Mouse (Mus musculus) liver, embryonic 15.5 days (tissue): Measurements from ENCODE around the gene Rack1. TPM values are rescaled to one million over a fixed set of nuclear protein-coding genes. Genes with fewer than 3 reads are reported as not detected.
"Not testable (repeated sequence)": the region's sequence is repeated elsewhere in the genome, so short reads cannot be mapped to it uniquely, and the experiment has no call there.

Experiments used
- ATAC-seq: fragments of 200-750 bp; cut with Nextera tagmentation; 2 replicates; pipeline ENCODE4 v1.8.0; 2017; ENCODE audit warnings: moderate number of reproducible peaks, mild to moderate bottlenecking, moderate library complexity; ENCODE audit not compliant: insufficient read depth
- H3K27ac ChIP-seq: fragments of 300-500 bp; sonication (generic); replicated peaks from 2 replicates; pipeline ENCODE4 v1.5.1; 2015; ENCODE audit warnings: mild to moderate bottlenecking, inconsistent platforms
- H3K27me3 ChIP-seq: fragments of 300-500 bp; sonication (generic); 2 replicates; pipeline ENCODE4 v1.6.1; 2015; ENCODE audit warnings: mild to moderate bottlenecking, inconsistent platforms
- H3K36me3 ChIP-seq: fragments of 300-500 bp; sonication (generic); replicated peaks from 2 replicates; pipeline ENCODE4 v1.6.1; 2015; ENCODE audit warnings: moderate library complexity, mild to moderate bottlenecking, inconsistent platforms
- H3K4me1 ChIP-seq: fragments of 300-500 bp; sonication (generic); replicated peaks from 2 replicates; pipeline ENCODE4 v1.6.1; 2015; ENCODE audit warnings: inconsistent platforms
- H3K4me2 ChIP-seq: fragments of 300-500 bp; sonication (generic); 2 replicates; pipeline ENCODE4 v1.6.1; 2015; ENCODE audit warnings: moderate library complexity, mild to moderate bottlenecking, inconsistent platforms
- H3K4me3 ChIP-seq: fragments of 300-500 bp; sonication (generic); replicated peaks from 2 replicates; pipeline ENCODE4 v1.5.1; 2015; ENCODE audit warnings: mild to moderate bottlenecking, inconsistent platforms
- H3K9ac ChIP-seq: fragments of 300-500 bp; sonication (generic); 2 replicates; pipeline ENCODE4 v1.6.1; 2015; ENCODE audit warnings: moderate library complexity, mild to moderate bottlenecking, inconsistent platforms
- H3K9me3 ChIP-seq: fragments of 300-500 bp; sonication (generic); replicated peaks from 2 replicates; pipeline ENCODE4 v1.6.1; 2016; ENCODE audit warnings: inconsistent platforms
- WGBS: fragments of 180-500 bp; shearing (Covaris S2); methylation state at CpG from one replicate; pipeline ENCODE4 v1.1.7; 2015; ENCODE audit warnings: mixed read lengths; ENCODE audit not compliant: insufficient replicate concordance; 5-methylcytosine and 5-hydroxymethylcytosine counted together
- polyA plus RNA-seq: library from polyadenylated mRNA; unstranded; fragments of >200 nt; fragmentation: Nextera tagmentation; extraction: Ambion mirVana; gene quantifications from 2 replicates; pipeline ENCODE4 v1.2.1, GENCODE M21; 2015

Gene Rack1
- 438 and 439 TPM in 2 replicates for polyA plus RNA-seq

- peak; percentile 80 for ATAC-seq
- H3K4me3 ChIP-seq = peak within 1 kb of the TSS; percentile 83
- peaks cover 37% of the 10 kb centered on the region for H3K36me3 ChIP-seq
- peak within 1 kb of the TSS; percentile 85 for H3K4me2 ChIP-seq
- H3K27ac ChIP-seq = peak within 1 kb of the TSS; percentile 92
- peak within 1 kb of the TSS; percentile 67 for H3K9ac ChIP-seq
- no peaks in the 10 kb centered on the region for H3K9me3 ChIP-seq
- no peaks in the 10 kb centered on the region for H3K27me3 ChIP-seq
- peaks cover 65% of the 10 kb centered on the region for H3K4me1 ChIP-seq
- WGBS = under 1% methylated on average over 47 of the region's 47 CpGs
These were observed at the start of gene Rack1 for GRCm38 (mm10) chr11:48799921-48800701. TSS of gene Rack1 (plus strand) at chr11:48800332.

DNA sequence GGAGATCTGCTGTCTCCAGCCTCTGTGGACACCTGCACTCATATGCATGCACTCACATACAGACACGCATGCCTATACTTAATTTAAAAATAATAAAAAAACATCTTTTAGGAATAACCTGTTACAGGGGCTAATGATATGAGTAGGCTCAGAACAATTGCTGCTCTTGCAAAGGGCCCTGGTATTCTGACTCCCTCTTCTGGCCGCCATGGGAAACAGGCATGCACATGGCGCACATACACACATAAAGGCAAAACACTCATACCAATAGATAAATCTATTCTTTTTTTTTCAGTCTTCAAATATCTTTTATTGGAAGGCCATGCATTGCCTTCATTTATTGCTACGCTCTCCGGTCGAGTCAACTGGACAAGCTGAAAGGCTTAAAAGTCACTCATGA, 49.7 kb upstream of the Rack1 start:
- 76% methylated on average over 6 of the region's 6 CpGs for WGBS
- no peaks in the 10 kb centered on the region for H3K27me3 ChIP-seq

DNA sequence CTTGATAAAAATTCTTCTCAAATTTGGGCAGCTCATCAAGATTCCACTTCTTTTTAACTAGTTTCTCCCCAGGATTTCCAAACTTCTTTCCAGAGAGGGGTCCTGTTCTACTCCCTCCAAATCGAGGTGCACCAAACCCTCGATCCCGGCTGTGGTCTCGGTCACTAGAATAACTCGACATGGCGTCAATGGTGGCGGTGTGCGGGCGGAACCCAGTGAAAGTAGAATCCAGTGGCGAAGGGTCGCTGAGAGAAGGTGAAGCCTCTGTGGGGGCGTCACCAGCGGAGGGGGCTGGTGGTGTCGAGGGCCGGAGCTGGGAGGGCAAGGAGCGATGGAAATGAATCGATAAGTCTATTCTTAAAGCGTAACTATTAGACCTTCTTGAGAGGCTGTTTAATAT, 46.6 kb upstream of the Rack1 start:
- 81% methylated on average over 18 of the region's 18 CpGs for WGBS

More for the DNA sequence above, 49.7 kb upstream of the Rack1 start:
- H3K9me3 ChIP-seq = no peaks in the 10 kb centered on the region
- H3K27ac ChIP-seq = no peak overlapping the region
- no peak overlapping the region for H3K9ac ChIP-seq
- H3K36me3 ChIP-seq = no peaks in the 10 kb centered on the region
- no peak overlapping the region for H3K4me2 ChIP-seq
- ATAC-seq = no peak
- no peaks in the 10 kb centered on the region for H3K4me1 ChIP-seq
- no peak overlapping the region for H3K4me3 ChIP-seq

GRCm38 (mm10) chr11:48759021-48759420, 41.1 kb upstream of the Rack1 start:
- Histone ChIP-seq H3K4me3 (no peak overlapping the region), H3K27ac (no peak overlapping the region), H3K4me1 (no peaks in the 10 kb centered on the region), H3K4me2 (no peak overlapping the region), H3K27me3 (no peaks in the 10 kb centered on the region), H3K36me3 (no peaks in the 10 kb centered on the region), H3K9ac (no peak overlapping the region), H3K9me3 (no peaks in the 10 kb centered on the region)
- 61% methylated on average over 8 of the region's 8 CpGs for WGBS
- no peak for ATAC-seq

More for the DNA sequence above, 46.6 kb upstream of the Rack1 start:
- ATAC-seq, H3K9me3 ChIP-seq, H3K9ac ChIP-seq, H3K36me3 ChIP-seq, H3K4me1 ChIP-seq, H3K27me3 ChIP-seq, H3K4me3 ChIP-seq, H3K27ac ChIP-seq, H3K4me2 ChIP-seq: not testable (repeated sequence)

- Histone ChIP-seq H3K9me3 (no peaks in the 10 kb centered on the region), H3K27me3 (no peaks in the 10 kb centered on the region), H3K4me2 (no peak overlapping the region), H3K36me3 (no peaks in the 10 kb centered on the region), H3K4me3 (no peak overlapping the region), H3K9ac (no peak overlapping the region), H3K4me1 (no peaks in the 10 kb centered on the region), H3K27ac (no peak overlapping the region)
- 80% methylated on average over 9 of the region's 9 CpGs for WGBS
- no peak for ATAC-seq
These were observed 36.0 kb upstream of the Rack1 start for GRCm38 (mm10) chr11:48764119-48764518.

DNA sequence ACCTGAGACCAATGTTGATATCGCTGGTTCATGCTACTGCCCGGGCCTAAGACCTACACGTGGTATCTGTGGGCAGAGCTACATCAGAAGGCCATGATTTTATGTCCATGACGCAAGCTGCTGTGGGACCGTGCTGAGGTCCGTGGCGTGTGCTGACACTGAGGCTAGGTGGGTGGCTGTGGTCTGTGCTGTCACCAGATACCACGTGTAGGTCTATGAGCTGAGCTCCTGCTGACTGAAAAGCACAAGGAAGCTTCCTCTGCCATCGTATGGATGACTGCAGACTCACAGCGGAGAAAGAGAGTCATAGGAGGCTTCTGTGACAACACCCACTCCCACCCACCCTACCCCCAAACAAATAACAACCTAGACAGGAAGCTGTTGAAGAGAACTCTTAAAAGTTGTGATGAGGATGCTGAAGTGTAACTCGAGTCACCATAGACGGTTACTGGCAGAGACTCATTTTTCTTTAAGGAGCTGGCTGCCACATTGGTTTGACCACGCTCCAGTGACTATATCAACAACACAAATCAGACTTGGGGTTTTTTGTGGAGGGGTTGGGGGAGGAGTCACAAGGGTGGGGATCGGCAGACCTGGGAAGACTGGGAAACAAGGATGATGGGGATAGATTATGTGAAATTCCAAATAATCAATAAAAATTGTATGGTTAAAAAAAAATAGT, 32.8 kb upstream of the Rack1 start:
- no peaks in the 10 kb centered on the region for H3K9me3 ChIP-seq
- 63% methylated on average over 14 of the region's 14 CpGs for WGBS

DNA sequence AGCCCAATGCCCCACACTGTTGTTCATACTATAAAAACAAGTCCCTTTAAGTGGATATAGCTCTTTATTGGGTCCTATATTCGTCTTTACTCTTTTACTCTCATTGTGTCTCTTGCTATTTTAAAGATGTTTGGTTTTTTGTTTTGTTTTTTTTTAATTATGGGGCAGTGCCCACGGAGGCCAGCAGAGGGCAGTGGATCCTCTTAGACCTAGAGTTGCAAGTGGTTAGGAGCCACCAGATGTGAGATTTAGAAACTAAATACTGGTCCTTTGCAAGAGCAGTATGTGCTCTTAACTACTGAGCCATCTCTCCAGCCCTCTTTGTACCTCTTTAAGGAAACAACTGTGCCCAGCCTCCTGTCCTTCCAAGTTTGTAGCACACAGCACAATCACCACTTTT, 28.4 kb upstream of the Rack1 start:
- Histone ChIP-seq H3K9ac (no peak overlapping the region), H3K27ac (no peak overlapping the region), H3K36me3 (no peaks in the 10 kb centered on the region), H3K4me1 (peaks cover 4% of the 10 kb centered on the region), H3K4me2 (no peak overlapping the region), H3K27me3 (no peaks in the 10 kb centered on the region), H3K4me3 (no peak overlapping the region), H3K9me3 (no peaks in the 10 kb centered on the region)
- ATAC-seq = no peak
- WGBS = 8% methylated on average over 2 of the region's 2 CpGs

More for the DNA sequence above, 32.8 kb upstream of the Rack1 start:
- H3K4me1 ChIP-seq = no peaks in the 10 kb centered on the region
- H3K27me3 ChIP-seq = no peaks in the 10 kb centered on the region
- no peaks in the 10 kb centered on the region for H3K36me3 ChIP-seq
- no peak for ATAC-seq
- H3K4me3 ChIP-seq = no peak overlapping the region
- H3K27ac ChIP-seq = no peak overlapping the region
- no peak overlapping the region for H3K4me2 ChIP-seq
- no peak overlapping the region for H3K9ac ChIP-seq

DNA sequence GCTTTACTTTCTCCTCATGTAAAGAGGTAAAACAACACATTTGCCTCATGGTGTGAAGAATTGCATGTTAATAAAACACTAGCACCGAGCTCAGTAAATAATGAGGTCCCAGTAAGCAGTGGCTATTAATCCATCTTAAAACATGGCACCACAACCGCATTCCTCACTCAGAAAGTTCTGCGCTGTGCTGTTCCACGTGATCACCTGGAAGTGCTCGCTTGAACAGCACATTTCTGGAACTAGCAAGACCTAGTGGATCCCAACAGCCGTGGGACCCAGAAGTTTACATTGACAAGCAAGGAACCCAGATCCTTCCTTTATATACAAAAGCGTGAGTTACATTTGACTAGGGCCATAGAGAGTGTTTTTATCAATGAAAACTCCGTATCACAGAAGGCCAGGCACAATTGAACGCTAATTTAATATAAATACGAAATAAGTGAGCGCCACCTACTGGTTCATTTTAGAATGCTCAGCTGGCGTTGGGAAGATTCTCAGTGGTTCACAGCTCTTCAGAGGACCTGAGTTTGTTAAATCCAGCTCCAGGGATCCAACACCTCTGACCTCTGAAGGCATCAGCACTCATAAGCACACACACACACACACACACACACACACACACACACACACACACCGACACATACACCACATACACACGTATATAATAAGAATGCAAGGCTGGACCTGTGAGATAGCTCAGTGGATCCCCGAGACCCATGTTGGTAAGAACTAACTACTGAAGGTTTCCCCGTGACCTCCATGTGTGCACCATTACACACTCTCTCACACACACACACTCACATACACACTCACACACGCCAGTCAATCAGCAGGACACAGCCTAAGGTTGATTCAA, 25.5 kb upstream of the Rack1 start:
- Histone ChIP-seq H3K27ac (no peak overlapping the region), H3K9ac (no peak overlapping the region), H3K4me3 (0 out of 2 replicates have a peak overlapping the region, but pooled peaks have one; percentile 9), H3K4me2 (peak overlapping the region; percentile 36), H3K9me3 (no peaks in the 10 kb centered on the region), H3K27me3 (no peaks in the 10 kb centered on the region), H3K36me3 (no peaks in the 10 kb centered on the region), H3K4me1 (peaks cover 4% of the 10 kb centered on the region)
- 30% methylated on average over 17 of the region's 17 CpGs for WGBS
- no peak for ATAC-seq

DNA sequence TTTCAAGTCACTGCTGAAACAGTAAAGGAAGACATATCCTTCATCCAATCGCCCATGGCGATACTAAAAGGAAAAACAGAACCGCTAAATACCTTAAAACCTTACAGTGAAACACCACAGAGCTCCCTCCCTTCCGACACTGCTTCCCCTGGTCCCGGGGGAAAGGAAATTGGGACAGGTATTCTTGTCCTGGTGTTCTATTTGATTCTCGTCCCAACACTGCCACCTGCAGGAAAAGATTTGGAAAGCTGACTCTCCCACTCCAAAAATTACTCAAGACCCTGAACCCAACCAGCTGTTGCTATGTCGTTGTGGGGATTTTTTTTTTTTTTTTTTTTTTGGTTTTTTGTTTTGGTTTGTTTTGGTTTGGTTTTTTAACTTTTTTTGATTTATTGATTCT, 24.6 kb upstream of the Rack1 start:
- Histone ChIP-seq H3K4me3 (no peak overlapping the region), H3K9ac (no peak overlapping the region), H3K36me3 (no peaks in the 10 kb centered on the region), H3K4me2 (no peak overlapping the region), H3K27ac (no peak overlapping the region), H3K4me1 (peaks cover 4% of the 10 kb centered on the region), H3K27me3 (no peaks in the 10 kb centered on the region), H3K9me3 (no peaks in the 10 kb centered on the region)
- 4% methylated on average over 7 of the region's 7 CpGs for WGBS
- no peak for ATAC-seq

- Histone ChIP-seq H3K9ac (no peak overlapping the region), H3K36me3 (no peaks in the 10 kb centered on the region), H3K9me3 (no peaks in the 10 kb centered on the region), H3K4me2 (no peak overlapping the region), H3K27ac (no peak overlapping the region), H3K4me3 (no peak overlapping the region), H3K4me1 (peaks cover 4% of the 10 kb centered on the region), H3K27me3 (no peaks in the 10 kb centered on the region)
- ATAC-seq = no peak
- WGBS = 31% methylated on average over 9 of the region's 9 CpGs
These were observed 23.5 kb upstream of the Rack1 start for GRCm38 (mm10) chr11:48776664-48777063.

DNA sequence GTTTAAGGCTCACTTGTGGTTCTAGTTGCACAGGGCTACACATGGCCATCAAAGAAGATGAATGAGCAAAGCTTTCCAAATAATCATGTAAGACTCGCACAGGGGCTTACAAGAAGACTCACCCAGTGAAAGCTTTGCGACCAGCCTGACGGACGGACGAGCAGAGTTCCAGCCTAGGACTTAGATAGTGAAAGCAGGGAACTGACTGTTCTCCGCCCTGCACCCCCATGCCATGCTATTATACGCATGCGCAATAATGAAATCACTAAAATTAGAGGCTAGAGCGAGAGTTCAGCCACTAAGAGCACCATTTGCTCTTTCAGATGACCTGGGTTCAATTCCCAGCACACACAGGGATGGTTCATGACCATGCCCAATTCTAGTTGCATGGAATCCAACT, 22.8 kb upstream of the Rack1 start:
- Histone ChIP-seq H3K9me3 (no peaks in the 10 kb centered on the region), H3K36me3 (no peaks in the 10 kb centered on the region), H3K27me3 (no peaks in the 10 kb centered on the region), H3K9ac (no peak overlapping the region), H3K4me3 (no peak overlapping the region), H3K4me2 (no peak overlapping the region), H3K4me1 (peaks cover 4% of the 10 kb centered on the region), H3K27ac (no peak overlapping the region)
- no peak for ATAC-seq
- 77% methylated on average over 9 of the region's 9 CpGs for WGBS
